Mouse (Mus musculus) heart, postnatal 0 days (tissue): ENCODE measurements around the gene Serpind1.

Experiments
- CTCF ChIP-seq: IDR thresholded peaks from 2 replicates; pipeline ENCODE4 v1.5.1; 2016; ENCODE audit warnings: antibody characterized with exemption, control low read depth, low read depth
- EP300 ChIP-seq: IDR thresholded peaks from 2 replicates; pipeline ENCODE4 v1.6.1; 2016; ENCODE audit warnings: antibody characterized with exemption, low read depth

DNA sequence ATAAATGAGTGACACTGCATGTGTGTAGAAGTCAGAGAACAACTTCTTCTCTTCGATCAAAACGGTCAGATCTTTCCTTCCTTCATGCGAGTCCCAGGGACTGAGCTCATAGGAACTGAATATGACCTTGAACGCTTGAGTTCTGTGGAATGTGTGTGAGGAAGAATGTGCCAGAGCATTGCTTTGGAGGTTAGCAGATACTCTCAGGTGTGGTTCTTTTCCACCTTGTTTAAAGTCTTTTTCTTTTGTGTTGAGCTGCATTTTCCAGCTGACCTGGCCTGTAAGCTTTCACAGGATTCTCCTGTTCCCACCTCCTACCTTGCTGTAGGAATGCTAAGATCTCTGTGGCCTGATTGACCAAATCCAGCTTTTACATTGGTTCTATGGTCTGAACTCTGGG, 51.1 kb downstream of the Serpind1 start:
- TF ChIP-seq CTCF (no peak), EP300 (no peak)
